Mouse (Mus musculus) MEL (cell line): ENCODE data around the gene Smim13.

Experiments
- CTCF ChIP-seq, 3 experiments: IDR thresholded peaks in 2 of 3; conservative IDR thresholded peaks in 1 of 3; 2 replicates each; pipeline ENCODE4 v1.5.1; 2011 to 2012; ENCODE audit warnings: low read length in 3 of 3, low read depth in 2 of 3, mild to moderate bottlenecking in 2 of 3, improper control_type of control experiment in 1 of 3, inconsistent platforms in 1 of 3, mixed read lengths in 1 of 3, moderate library complexity in 1 of 3; ENCODE audit not compliant: control insufficient read depth in 1 of 3, insufficient read depth in 1 of 3, poor library complexity in 1 of 3, severe bottlenecking in 1 of 3
- POLR2A ChIP-seq, 2 experiments: IDR thresholded peaks; 2 replicates each; pipeline ENCODE4 v1.6.1; 2011 to 2012; ENCODE audit warnings: low read length in 2 of 2, mild to moderate bottlenecking in 2 of 2, control low read depth in 1 of 2, improper control_type of control experiment in 1 of 2, low read depth in 1 of 2, moderate library complexity in 1 of 2; ENCODE audit not compliant: control insufficient read depth in 1 of 2, insufficient read depth in 1 of 2, poor library complexity in 1 of 2

DNA sequence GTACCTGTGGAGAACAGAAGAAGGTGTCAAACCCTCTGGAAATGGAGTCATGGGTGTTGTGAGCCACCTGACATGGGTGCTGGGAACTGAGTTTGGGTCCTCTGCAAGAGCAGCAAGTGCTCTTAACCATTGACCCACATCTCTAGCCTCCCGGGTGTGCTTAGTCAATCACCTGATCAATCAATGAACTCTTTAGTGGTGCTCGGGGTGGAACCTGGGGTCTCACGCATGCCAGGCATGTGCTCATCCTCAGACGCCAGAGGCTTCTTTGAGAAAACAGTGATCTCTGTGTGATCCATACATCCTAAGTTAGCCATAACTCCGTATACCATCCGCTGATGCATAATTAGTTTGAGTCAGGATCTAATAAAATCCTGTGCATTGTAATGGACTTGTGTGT, 14.5 kb upstream of the Smim13 start:
- TF ChIP-seq POLR2A (IDR thresholded peaks at IDR 0.05; ENCODE audit: control insufficient read depth in 1 of 2, insufficient read depth in 1 of 2, low read depth in 1 of 2, low read length in 2 of 2, poor library complexity in 1 of 2) (no peak), CTCF (IDR thresholded peaks at IDR 0.05 in 2 of 3, conservative IDR thresholded peaks at IDR 0.05 in 1 of 3; ENCODE audit: control insufficient read depth in 1 of 3, insufficient read depth in 1 of 3, low read depth in 2 of 3, low read length in 3 of 3, poor library complexity in 1 of 3, severe bottlenecking in 1 of 3) (no peak)
